Mouse (Mus musculus) large intestine, adult 2 months (tissue): ENCODE data around the gene Insl5. TPM values are rescaled to one million over a fixed set of nuclear protein-coding genes. Genes with fewer than 3 reads are reported as not detected.

ENCODE experiments used
- polyA plus RNA-seq: library from polyadenylated mRNA; depleted of rRNA; stranded (reverse); fragments of >200 nt; gene quantifications from 2 replicates; pipeline ENCODE4 v1.2.3, GENCODE M21; 2012; rRNA removed

Gene Insl5
- polyA plus RNA-seq, 1 experiment: 1.3 TPM

Other genes starting within 250 kb of the Insl5 start
- not detected in 2 replicates for gene Tctex1d1, start 48.2 kb downstream of the Insl5 start, polyA plus RNA-seq
- 7.8 and 11.0 TPM in 2 replicates for gene Mier1, start 87.5 kb upstream of the Insl5 start, polyA plus RNA-seq
- 0.26 and 0.43 TPM in 2 replicates for gene Wdr78, start 87.7 kb upstream of the Insl5 start, polyA plus RNA-seq
- 8.9 and 10.2 TPM in 2 replicates for gene Slc35d1, start 188.3 kb upstream of the Insl5 start, polyA plus RNA-seq